Mouse (Mus musculus) intestine, embryonic 15.5 days (tissue): Measurements from ENCODE around the gene Cd6. TPM values are rescaled to one million over a fixed set of nuclear protein-coding genes. Genes with fewer than 3 reads are reported as not detected.

Experiments used
- polyA plus RNA-seq: library from polyadenylated mRNA; unstranded; fragments of >200 nt; fragmentation: Nextera tagmentation; extraction: Ambion mirVana; gene quantifications from 2 replicates; pipeline ENCODE4 v1.2.1, GENCODE M21; 2015

Gene Cd6
- polyA plus RNA-seq, 1 experiment from 2014 or later = 0.19 TPM

Other genes with a start within 250 kb of the Cd6 start
- gene Ddb1, start 224.7 kb downstream of the Cd6 start, polyA plus RNA-seq = 278 and 283 TPM in 2 replicates
- 36.3 and 45.5 TPM in 2 replicates for gene Tkfc, start 224.4 kb downstream of the Cd6 start, polyA plus RNA-seq
- 3.4 and 4.8 TPM in 2 replicates for gene Vwce, start 195.8 kb downstream of the Cd6 start, polyA plus RNA-seq
- gene Pga5, start 152.0 kb downstream of the Cd6 start, polyA plus RNA-seq = 0.39 and 0.61 TPM in 2 replicates
- gene Vps37c, start 141.3 kb downstream of the Cd6 start, polyA plus RNA-seq = 28.1 and 28.7 TPM in 2 replicates
- gene Cd5, start 91.1 kb downstream of the Cd6 start, polyA plus RNA-seq = 0.10 and 0.13 TPM in 2 replicates
- gene Slc15a3, start 9.7 kb upstream of the Cd6 start, polyA plus RNA-seq = 0.30 and 0.65 TPM in 2 replicates
- 37.7 TPM in 2 replicates for gene Tmem132a, start 39.9 kb upstream of the Cd6 start, polyA plus RNA-seq
- gene Tmem109, start 51.9 kb upstream of the Cd6 start, polyA plus RNA-seq = 75.4 and 80.6 TPM in 2 replicates
- 35.8 and 39.2 TPM in 2 replicates for gene Prpf19, start 65.2 kb upstream of the Cd6 start, polyA plus RNA-seq
- not detected in 2 replicates for gene Zp1, start 90.6 kb upstream of the Cd6 start, polyA plus RNA-seq
- gene Ptgdr2, start 107.1 kb upstream of the Cd6 start, polyA plus RNA-seq = 0.05 and 0.06 TPM in 2 replicates
- gene Ccdc86, start 119.2 kb upstream of the Cd6 start, polyA plus RNA-seq = 29.0 and 29.5 TPM in 2 replicates
- gene Ms4a10, start 144.6 kb upstream of the Cd6 start, polyA plus RNA-seq = 37.4 and 51.1 TPM in 2 replicates
- gene Ms4a15, start 163.2 kb upstream of the Cd6 start, polyA plus RNA-seq = 0.21 and 0.28 TPM in 2 replicates
- gene Ms4a18, start 188.0 kb upstream of the Cd6 start, polyA plus RNA-seq = 33.2 and 37.9 TPM in 2 replicates